Mouse (Mus musculus) fat pad, adult 2 months (tissue): ENCODE measurements around the gene Cldn24.

Experiments
- DNase-seq: peaks from one replicate; pipeline ENCODE4 v3.0.0-alpha.2; 2011; ENCODE audit warnings: low read depth, low spot score; ENCODE audit errors: extremely low read depth

The Cldn24 gene

GRCm38 (mm10) chr8:47825596-47825995 is 3.7 kb downstream of the Cldn24 start:
- no peak for DNase-seq

- DNase-seq, result no peak
These were observed 5.0 kb downstream of the Cldn24 start for GRCm38 (mm10) chr8:47826911-47827310.

- DNase-seq, result no peak
These were observed 10.7 kb downstream of the Cldn24 start for GRCm38 (mm10) chr8:47832616-47833015.

- DNase-seq, result no peak
These were observed 12.0 kb downstream of the Cldn24 start for GRCm38 (mm10) chr8:47833944-47834343.

DNA sequence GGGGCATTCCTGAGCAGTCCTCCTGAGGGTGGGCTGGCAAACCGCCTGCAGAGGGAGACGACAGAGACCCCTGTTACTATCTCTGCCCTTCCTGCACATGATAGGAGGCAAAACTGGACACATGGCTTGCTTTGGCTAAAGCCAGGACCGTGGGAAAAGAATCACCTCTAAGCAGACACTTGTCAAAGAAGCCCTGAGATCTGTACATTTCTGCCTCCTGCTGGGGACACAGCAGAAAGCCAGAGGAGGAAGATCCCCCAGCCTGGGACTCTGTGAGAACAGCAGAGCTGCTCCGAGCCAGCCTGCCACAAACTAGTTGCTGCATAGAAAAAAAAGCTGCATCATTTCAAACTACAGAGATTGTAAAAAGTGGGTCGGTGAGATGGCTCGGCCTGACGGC is 21.1 kb downstream of the Cldn24 start:
- no peak for DNase-seq

GRCm38 (mm10) chr8:47843651-47844050 is 21.7 kb downstream of the Cldn24 start:
- DNase-seq, result no peak

DNA sequence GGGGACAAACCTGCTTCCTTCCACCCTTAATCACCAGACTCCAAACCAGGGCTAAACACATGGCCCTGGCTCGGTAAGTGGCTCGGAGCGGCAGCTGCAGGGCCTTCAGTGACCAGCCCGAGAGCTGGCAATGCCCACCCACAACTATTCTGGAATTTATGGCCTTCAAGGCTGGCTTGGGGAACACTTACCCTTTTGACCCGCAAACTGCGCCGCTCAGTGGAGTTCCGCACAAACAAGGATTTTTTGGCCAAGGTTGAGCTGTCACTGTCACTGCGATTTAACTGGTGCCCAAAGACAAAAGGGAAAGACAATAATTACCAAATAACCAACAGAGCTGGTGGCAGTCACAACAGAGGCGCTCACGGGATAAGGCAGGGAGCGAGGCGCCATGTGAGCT is 24.0 kb downstream of the Cldn24 start:
- no peak for DNase-seq

GRCm38 (mm10) chr8:47847161-47847560 is 25.2 kb downstream of the Cldn24 start:
- no peak for DNase-seq

DNA sequence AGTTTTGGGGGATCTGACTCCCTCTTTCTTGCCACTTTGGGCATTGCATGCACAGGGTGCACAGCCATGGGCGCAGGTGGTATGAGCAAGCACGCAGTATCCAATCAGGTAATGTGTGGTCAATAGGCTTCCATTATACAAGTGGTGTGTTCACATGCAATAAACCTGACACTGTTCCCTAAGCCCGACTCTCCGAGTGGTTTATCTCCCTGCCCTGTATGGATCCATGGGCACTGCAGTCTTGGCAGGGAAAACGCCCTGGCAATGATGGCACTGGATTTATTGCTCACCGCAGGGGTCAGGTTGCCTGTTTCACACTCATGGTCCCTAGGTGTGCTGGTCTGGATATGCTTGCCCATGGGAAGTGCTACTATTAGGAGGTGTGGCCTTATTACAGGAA is 26.0 kb downstream of the Cldn24 start:
- no peak for DNase-seq

- no peak for DNase-seq
These were observed 27.9 kb downstream of the Cldn24 start for GRCm38 (mm10) chr8:47849842-47850241.

- DNase-seq, result no peak
These were observed 30.0 kb downstream of the Cldn24 start for GRCm38 (mm10) chr8:47851824-47852502.

DNA sequence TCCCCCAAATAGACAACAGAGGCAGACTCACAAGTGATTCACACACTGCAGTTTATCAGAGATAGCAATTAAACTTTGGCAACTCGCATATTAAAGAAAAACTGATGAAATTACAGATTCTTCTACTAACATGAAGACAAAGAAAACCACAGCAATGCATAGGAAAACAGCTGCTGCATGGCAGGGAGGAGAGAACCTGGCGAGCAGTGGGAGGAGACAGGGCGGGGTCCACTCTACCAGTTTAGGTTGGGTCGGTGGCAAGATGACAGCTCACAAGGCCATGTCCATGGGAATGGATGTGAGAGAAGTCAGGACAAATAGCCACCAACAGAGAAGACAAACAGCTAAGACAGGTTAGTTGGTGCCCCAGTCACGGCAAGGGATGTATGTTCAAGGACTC is 30.8 kb downstream of the Cldn24 start:
- DNase-seq, result no peak

- no peak for DNase-seq
These were observed 31.4 kb downstream of the Cldn24 start for GRCm38 (mm10) chr8:47853356-47853755.

GRCm38 (mm10) chr8:47859259-47859658 is 37.3 kb downstream of the Cldn24 start:
- DNase-seq, result no peak

DNA sequence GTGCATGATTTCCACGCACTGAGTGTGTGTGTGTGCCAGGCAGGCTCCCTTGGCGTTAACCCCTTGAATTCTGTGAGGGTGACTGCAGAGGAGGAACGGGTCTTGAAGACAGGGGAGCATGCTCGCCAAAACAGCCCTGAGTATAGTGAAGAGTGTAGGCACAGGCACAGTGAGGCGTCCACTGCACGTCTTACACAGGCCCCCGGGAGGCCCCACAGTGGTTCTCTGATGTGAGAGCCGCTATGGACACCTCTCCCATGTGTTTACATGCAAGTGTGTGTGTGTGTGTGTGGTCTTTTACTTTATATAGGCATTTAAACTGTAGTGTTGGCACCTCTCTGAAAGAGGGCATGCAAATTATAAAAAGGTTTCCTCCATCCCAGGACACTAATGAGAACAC is 44.6 kb downstream of the Cldn24 start:
- DNase-seq, result no peak

DNA sequence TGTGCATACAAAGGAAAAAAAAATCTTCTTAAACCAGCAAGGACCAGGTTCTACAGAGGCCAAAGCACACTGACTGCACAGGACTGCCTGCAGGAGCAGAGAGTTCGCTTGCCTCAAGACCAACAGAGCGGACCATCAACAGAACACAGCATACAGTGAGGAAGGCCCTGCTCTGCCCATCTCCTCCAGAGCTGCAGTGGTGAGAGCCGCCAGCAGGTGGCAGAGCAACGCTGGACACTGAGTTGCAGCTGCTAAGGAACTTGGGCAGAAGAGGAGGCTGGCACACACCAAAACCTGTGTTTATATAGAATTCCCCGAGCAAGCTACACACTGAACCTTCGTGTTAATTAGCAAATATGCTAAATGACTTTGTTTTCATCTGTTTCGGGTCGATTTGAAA is 45.1 kb downstream of the Cldn24 start:
- no peak for DNase-seq
